Mouse (Mus musculus): ENCODE results near the gene Sdr39u1. TPM values are rescaled to one million over a fixed set of nuclear protein-coding genes. Genes with fewer than 3 reads are reported as not detected.

The Sdr39u1 gene
- polyA plus RNA-seq, 1 experiment from 2014 or later: 57.5 TPM

DNA sequence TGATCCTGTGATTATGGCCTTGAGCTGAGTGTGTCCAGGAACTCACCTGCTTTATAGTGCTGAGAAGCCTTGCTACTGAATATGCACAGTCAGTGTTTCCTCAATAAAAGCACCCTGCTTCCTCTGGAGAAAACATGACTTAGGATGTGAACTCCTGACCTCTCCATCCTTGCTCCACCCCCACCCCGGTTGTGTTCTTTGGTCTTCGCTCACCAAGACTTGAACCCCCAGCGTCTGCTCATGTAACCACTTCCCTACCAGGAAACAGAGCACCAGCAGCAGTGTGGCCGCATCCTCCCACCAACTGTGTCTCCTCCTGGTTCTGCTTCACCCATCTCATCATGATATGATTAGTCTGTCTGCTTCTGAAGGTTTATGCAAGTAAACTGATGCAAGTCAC is 13.3 kb upstream of the Sdr39u1 start:
- no peak for DNase-seq (ENCODE audit: low spot score)
- Histone ChIP-seq H3K36me3 (replicated peaks) (no peaks in the 10 kb centered on the region), H3K4me3 (no peak overlapping the region), H3K27ac (replicated peaks) (no peak overlapping the region), H3K4me1 (peaks cover 2% of the 10 kb centered on the region; the same call in 1 of the 2 replicates), H3K27me3 (replicated peaks; ENCODE audit: low read depth, poor library complexity, severe bottlenecking) (no peaks in the 10 kb centered on the region), H3K9me3 (no peaks in the 10 kb centered on the region; the same call in 1 of the 2 replicates)
- 44% methylated on average over 4 of the region's 4 CpGs for WGBS

DNA sequence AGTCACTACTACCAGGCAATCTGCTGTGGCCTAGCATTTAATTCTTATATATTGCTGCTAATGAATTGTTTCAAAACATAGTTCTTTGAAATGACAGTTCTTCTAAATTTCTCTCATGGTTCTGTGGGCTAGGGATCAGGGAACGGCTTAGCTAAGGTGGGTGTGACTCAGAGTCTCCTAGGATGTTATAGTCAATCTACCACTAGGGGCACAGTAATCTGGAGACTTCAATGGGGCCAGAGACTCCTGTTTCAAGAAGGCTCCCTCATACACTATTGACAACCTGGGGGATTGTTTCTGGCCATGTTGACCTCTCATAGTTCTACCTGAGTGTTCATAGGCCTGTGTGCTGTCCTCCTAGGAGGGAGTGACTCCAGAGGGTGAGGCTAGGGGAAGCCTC is 5.4 kb upstream of the Sdr39u1 start:
- no peak for DNase-seq (ENCODE audit: low spot score)
- no peaks in the 10 kb centered on the region for H3K36me3 ChIP-seq (replicated peaks)
- H3K4me1 ChIP-seq: peaks cover 7% of the 10 kb centered on the region
- 39% methylated on average over 1 of the region's 1 CpGs for WGBS
- no peak overlapping the region for H3K27ac ChIP-seq (replicated peaks)
- no peaks in the 10 kb centered on the region for H3K9me3 ChIP-seq
- H3K27me3 ChIP-seq (replicated peaks; ENCODE audit: low read depth, poor library complexity, severe bottlenecking): no peaks in the 10 kb centered on the region
- H3K4me3 ChIP-seq: no peak overlapping the region

DNA sequence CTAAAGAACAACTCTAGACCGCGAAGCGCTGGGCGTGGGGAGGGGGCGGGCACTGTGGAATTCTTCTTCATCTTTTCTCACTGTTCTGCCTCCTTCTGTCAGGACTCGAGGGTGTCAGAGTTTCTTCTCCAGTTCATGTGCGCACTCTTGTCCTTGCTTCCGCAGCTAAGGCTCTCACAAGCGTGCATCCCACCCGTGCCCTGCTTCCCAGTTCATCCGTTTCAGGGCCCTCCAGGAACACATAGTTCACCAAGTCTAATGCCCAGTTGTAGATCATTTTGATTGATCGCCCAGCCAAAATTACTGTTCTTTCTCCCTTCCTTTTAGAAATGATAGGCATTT is 292 bp upstream of the Sdr39u1 start:
- no peaks in the 10 kb centered on the region for H3K27me3 ChIP-seq (replicated peaks; ENCODE audit: low read depth, poor library complexity, severe bottlenecking)
- H3K27ac ChIP-seq (replicated peaks): peak overlapping the region; percentile 87
- H3K9me3 ChIP-seq: no peaks in the 10 kb centered on the region
- peak overlapping the region; percentile 64 for H3K4me3 ChIP-seq
- DNase-seq (ENCODE audit: low spot score): no peak
- peaks cover 25% of the 10 kb centered on the region for H3K4me1 ChIP-seq
- H3K36me3 ChIP-seq (replicated peaks): peaks cover 34% of the 10 kb centered on the region
- 9% methylated on average over 12 of the region's 12 CpGs for WGBS

DNA sequence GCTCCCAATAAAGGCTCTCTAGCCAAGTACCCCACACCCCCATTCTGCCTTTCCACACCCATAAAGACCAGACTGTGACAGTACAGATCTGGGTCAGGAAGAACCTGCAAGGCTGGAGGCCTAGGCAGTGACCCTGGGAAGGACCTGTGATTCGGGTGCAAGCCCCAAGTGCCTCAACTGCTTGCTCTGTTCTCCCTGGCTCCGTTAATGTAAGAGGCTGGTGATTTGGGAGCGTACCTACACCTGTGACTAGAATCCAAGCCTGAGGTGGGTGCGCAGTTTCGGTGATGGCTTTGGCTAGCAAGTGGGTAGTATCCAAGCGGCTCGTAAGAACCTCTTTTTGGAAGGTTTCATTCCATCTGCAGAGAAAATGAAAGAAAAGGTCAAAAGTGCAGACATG is 1.1 kb downstream of the Sdr39u1 start:
- no peak for DNase-seq (ENCODE audit: low spot score)
- WGBS: 91% methylated on average over 7 of the region's 7 CpGs
- H3K36me3 ChIP-seq (replicated peaks): peaks cover 49% of the 10 kb centered on the region
- no peaks in the 10 kb centered on the region for H3K27me3 ChIP-seq (replicated peaks; ENCODE audit: low read depth, poor library complexity, severe bottlenecking)
- no peaks in the 10 kb centered on the region for H3K9me3 ChIP-seq
- H3K4me1 ChIP-seq: peaks cover 25% of the 10 kb centered on the region
- H3K4me3 ChIP-seq: peak overlapping the region; percentile 64; the same call in 1 of the 2 replicates
- no peak overlapping the region for H3K27ac ChIP-seq (replicated peaks)

DNA sequence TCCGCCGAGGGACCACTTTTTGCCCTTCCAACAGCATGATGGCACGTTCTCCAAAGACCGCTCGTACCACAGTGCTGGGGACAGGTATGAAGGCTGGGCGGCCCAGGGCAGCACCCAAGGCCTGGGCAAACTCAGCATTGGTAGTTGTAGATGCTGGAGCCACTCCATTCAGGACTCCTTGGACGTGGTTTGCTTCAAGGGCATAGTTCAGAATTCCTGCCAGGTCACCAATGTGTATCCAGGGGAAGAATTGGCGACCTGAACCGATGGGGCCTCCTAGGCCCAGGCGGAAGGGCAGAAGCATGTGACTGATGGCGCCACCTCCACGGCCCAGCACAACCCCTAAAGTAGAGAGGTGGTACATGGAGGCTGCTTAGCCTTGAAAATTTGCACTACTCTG is 2.4 kb downstream of the Sdr39u1 start:
- no peak for DNase-seq (ENCODE audit: low spot score)
- H3K36me3 ChIP-seq (replicated peaks): peaks cover 61% of the 10 kb centered on the region

DNA sequence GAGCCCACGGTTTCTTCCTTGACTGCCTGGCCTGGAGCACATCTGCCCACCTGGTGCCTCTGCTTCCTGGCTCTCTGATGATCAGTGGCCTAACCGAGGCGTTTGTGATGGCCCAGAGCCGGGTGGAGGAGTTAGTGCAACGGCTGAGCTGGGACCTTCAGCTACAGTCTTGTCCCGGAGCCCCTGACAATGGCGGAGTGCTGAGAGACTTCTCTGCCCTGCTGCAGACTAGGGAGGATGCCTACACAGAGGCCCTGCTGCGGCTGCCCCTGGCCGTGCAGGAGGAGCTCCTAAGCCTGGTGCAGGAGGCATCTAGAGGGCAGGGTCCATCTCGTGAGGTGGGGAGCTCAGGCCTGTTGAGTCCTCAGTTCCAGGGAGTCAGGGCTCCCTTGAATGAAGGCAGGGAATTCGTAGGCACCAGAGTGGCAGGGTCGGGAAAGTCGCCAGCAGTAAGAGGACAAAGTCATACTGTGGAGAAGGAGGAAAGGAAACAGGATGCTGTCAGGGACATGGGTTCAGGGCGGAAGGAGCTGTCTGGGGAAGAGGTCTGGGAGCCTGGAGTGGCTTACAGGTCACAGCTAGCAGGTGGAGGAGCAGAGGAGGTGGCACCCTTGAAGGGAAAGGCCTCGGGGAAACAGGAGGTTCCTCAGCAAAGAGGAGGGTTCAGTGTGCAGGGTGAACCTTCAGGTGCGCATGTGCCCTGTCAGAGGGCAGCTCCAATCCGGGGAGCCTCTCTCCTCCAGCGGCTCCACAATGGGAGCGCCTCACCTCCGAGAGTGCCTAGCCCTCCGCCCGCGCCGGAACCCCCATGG is 13.3 kb downstream of the Sdr39u1 start:
- WGBS: 83% methylated on average over 24 of the region's 24 CpGs
- Histone ChIP-seq H3K36me3 (replicated peaks) (peaks cover 57% of the 10 kb centered on the region), H3K4me1 (peaks cover 50% of the 10 kb centered on the region), H3K27me3 (replicated peaks; ENCODE audit: low read depth, poor library complexity, severe bottlenecking) (no peaks in the 10 kb centered on the region), H3K27ac (replicated peaks) (0 out of 2 replicates have a peak overlapping the region, but pooled peaks have one; percentile 1), H3K9me3 (0 out of 2 replicates have a peak, but pooled peaks cover 2% of the 10 kb centered on the region), H3K4me3 (peak overlapping the region; percentile 79; the same call in 1 of the 2 replicates)
- DNase-seq (ENCODE audit: low spot score): no peak

More for the DNA sequence above, 2.4 kb downstream of the Sdr39u1 start:
- Histone ChIP-seq H3K27me3 (replicated peaks; ENCODE audit: low read depth, poor library complexity, severe bottlenecking) (no peaks in the 10 kb centered on the region), H3K4me1 (peaks cover 25% of the 10 kb centered on the region), H3K9me3 (no peaks in the 10 kb centered on the region), H3K4me3 (no peak overlapping the region), H3K27ac (replicated peaks) (no peak overlapping the region)
- 93% methylated on average over 12 of the region's 12 CpGs for WGBS

DNA sequence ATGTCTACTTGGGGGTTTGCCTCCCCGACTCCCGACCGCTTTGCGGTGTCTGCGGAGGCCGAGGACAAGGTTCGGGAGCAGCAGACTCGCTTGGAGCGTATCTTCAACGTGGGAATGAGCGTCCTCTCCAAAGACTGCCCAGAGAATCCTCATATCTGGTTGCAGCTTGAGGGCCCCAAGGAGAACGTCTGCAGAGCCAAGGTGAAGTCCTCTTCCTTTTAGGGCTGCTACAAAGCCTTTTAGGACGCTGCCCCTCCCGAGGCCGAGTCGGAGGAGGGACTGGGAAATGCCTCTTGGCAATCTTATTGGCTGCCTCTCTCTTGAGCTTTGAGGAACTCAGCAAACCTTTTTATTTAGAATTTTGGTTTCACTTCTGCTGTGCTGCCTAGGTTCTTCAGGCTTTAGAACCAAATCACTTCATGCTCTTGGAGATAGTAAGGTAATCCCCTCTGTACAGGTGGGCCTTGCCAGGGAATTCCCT is 14.3 kb downstream of the Sdr39u1 start:
- Histone ChIP-seq H3K9me3 (0 out of 2 replicates have a peak, but pooled peaks cover 2% of the 10 kb centered on the region), H3K27me3 (replicated peaks; ENCODE audit: low read depth, poor library complexity, severe bottlenecking) (no peaks in the 10 kb centered on the region), H3K27ac (replicated peaks) (peak overlapping the region; percentile 95), H3K4me1 (peaks cover 50% of the 10 kb centered on the region), H3K4me3 (peak overlapping the region; percentile 79), H3K36me3 (replicated peaks) (peaks cover 48% of the 10 kb centered on the region)
- WGBS: 8% methylated on average over 16 of the region's 16 CpGs
- DNase-seq (ENCODE audit: low spot score): no peak

DNA sequence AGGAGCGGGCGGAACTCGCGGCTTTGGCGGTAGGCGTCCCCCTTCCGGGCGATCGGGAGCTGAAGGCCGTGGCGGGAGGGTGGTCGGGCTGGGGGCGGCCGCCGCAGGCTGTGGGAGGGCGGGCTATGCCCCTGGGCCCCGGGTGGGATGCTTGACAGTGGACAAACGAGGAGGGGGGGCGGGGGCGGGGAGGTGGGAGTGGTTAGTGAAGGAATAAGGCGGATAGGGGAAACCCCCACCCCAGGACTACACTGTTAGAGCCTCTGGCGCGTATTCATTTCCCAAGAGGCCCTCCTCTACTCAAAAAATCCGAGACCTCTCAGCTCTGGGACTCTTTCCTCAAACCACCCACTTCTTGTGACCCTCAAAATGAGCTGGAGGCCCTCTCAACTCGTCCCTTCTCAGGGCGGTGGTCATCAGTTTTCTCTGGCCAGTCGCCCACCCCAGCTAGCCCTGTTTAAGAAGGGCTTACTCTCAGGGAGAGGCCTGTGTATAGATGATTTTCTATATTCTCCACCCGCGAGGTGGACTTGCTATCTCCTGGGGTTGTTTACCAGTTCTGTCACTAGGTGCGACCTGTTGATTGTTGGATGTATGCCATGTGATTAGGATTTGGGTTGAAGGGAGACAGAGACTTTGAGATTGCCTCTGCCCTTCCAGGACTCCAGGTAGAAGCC is 14.8 kb downstream of the Sdr39u1 start:
- DNase-seq (ENCODE audit: low spot score): no peak
- under 1% methylated on average over 27 of the region's 30 CpGs for WGBS
- Histone ChIP-seq H3K27ac (replicated peaks) (peak overlapping the region; percentile 95), H3K9me3 (0 out of 2 replicates have a peak, but pooled peaks cover 2% of the 10 kb centered on the region), H3K4me1 (peaks cover 50% of the 10 kb centered on the region), H3K4me3 (peak overlapping the region; percentile 79), H3K36me3 (replicated peaks) (peaks cover 42% of the 10 kb centered on the region), H3K27me3 (replicated peaks; ENCODE audit: low read depth, poor library complexity, severe bottlenecking) (no peaks in the 10 kb centered on the region)

DNA sequence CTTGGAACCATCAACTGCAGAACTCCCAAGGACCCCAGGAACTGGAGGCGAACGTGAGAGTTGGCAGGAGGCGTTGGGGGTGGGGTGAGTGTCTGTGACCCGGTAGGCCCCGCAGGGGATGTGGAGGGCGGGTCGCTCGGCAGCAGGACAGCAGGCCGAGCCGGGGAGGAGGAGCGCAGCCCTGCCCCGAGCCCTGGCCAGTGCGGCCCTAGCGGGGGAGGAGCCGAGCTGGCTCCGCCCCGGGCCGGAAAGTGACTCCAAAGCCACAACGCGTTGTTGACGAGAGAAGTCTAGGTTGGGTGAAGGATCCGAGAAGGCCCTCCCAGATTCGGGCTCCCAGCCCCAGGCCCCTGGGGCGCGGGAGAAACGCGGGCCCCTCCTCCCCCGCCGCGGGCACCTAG is 15.4 kb downstream of the Sdr39u1 start, which contains the start of gene Khnyn:
Khnyn (plus strand) TSS at position 235 of the 401 bp plus-strand sequence.
- Histone ChIP-seq H3K4me1 (peaks cover 50% of the 10 kb centered on the region), H3K27me3 (replicated peaks; ENCODE audit: low read depth, poor library complexity, severe bottlenecking) (no peaks in the 10 kb centered on the region), H3K27ac (replicated peaks) (peak within 1 kb of the TSS; percentile 95), H3K4me3 (peak within 1 kb of the TSS; percentile 79), H3K9me3 (0 out of 2 replicates have a peak, but pooled peaks cover 2% of the 10 kb centered on the region), H3K36me3 (replicated peaks) (peaks cover 37% of the 10 kb centered on the region)
- peak; percentile 96 for DNase-seq (ENCODE audit: low spot score)
- WGBS: under 1% methylated on average over 30 of the region's 30 CpGs

DNA sequence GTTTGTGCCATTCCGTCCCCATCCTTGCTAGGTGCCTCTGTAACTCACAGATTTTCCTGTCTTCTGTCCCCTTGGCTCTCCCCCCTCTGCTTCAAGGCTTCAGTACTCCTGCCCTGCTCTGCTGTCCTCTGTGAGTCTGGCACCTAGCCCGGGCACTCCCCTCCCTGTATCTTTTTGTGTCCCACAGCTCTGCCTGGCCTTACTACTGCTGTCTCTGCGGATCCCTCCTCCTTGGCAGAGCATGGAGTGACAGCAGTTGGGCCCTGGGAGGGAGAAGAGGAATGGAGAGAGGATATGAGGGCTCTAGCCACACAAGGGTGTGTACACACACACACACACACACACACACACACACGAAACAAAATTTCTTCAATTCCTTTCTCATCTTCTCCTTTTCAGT is 15.9 kb downstream of the Sdr39u1 start, which contains the start of gene Cbln3:
Cbln3 (minus strand) TSS at position 227 of the 400 bp plus-strand sequence.
- Histone ChIP-seq H3K4me3 (peak within 1 kb of the TSS; percentile 79), H3K9me3 (no peaks in the 10 kb centered on the region), H3K36me3 (replicated peaks) (peaks cover 31% of the 10 kb centered on the region), H3K27ac (replicated peaks) (peak within 1 kb of the TSS; percentile 95), H3K27me3 (replicated peaks; ENCODE audit: low read depth, poor library complexity, severe bottlenecking) (no peaks in the 10 kb centered on the region), H3K4me1 (peaks cover 50% of the 10 kb centered on the region)
- WGBS: 39% methylated on average over 4 of the region's 4 CpGs
- DNase-seq (ENCODE audit: low spot score): no peak

DNA sequence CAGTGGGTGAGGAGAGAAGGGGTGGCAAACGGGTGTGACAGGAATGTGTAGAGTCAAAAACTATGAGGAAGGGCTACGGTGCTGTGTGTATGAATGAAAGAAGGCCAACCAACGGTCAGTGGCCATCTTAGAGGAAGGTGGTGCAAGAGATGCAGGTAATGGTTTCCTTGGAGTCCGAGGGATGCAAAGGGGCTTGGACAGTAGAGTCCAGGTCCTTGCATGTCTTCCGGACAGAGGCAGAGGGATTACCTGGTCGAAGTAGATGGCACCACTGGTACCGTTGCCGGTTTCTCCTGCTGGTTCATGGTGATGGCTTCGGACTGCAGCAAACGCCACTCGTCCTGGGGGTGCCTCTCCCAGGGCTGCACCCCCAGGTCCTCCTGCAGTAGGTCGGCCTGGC is 16.4 kb downstream of the Sdr39u1 start:
- Histone ChIP-seq H3K4me3 (peak overlapping the region; percentile 79; the same call in 1 of the 2 replicates), H3K27me3 (replicated peaks; ENCODE audit: low read depth, poor library complexity, severe bottlenecking) (no peaks in the 10 kb centered on the region), H3K27ac (replicated peaks) (peak overlapping the region; percentile 95), H3K9me3 (no peaks in the 10 kb centered on the region), H3K36me3 (replicated peaks) (peaks cover 26% of the 10 kb centered on the region), H3K4me1 (peaks cover 52% of the 10 kb centered on the region)
- DNase-seq (ENCODE audit: low spot score): no peak
- WGBS: 88% methylated on average over 12 of the region's 12 CpGs

DNA sequence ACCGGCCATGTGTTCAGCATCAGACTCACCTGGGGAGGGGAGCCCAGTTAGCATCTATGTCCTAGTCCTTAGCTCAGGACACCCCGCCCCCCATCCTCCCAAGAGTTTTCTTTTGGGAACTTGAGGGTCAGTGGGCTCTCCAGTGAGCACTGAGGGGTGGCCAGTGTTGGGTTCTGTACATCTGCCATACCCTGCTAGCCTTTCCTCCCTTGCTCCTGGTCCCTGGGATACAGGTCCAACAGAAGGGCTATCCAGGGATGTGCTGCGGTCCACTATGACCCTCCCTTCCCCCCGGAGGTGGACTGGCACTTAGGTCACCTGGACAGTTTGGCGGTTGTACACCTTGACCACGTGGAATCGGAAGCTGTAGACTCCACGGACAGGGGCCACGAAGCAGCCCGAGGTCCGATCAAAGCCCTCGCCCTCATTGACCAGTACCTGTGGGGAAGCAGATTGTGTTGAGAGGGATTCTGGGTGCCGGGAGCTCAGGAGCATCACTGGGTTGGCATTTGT is 16.9 kb downstream of the Sdr39u1 start:
- H3K4me1 ChIP-seq: peaks cover 55% of the 10 kb centered on the region

More for the DNA sequence above, 16.9 kb downstream of the Sdr39u1 start:
- peak overlapping the region; percentile 95; the same call in 1 of the 2 replicates for H3K27ac ChIP-seq (replicated peaks)
- no peak for DNase-seq (ENCODE audit: low spot score)
- H3K27me3 ChIP-seq (replicated peaks; ENCODE audit: low read depth, poor library complexity, severe bottlenecking): no peaks in the 10 kb centered on the region
- H3K4me3 ChIP-seq: no peak overlapping the region
- WGBS: 93% methylated on average over 13 of the region's 13 CpGs
- peaks cover 22% of the 10 kb centered on the region for H3K36me3 ChIP-seq (replicated peaks)
- H3K9me3 ChIP-seq: no peaks in the 10 kb centered on the region

Measured in embryonic facial prominence, embryonic 10.5 days (tissue).